Mouse (Mus musculus): Measurements from ENCODE around the gene Kdm2b. TPM values are rescaled to one million over a fixed set of nuclear protein-coding genes. Genes with fewer than 3 reads are reported as not detected.
A peak's percentile ranks its signal among the peaks of the same experiment; 100 is the strongest.

The Kdm2b gene
- polyA plus RNA-seq, 1 experiment from 2014 or later, result 105 TPM

- no peaks in the 10 kb centered on the region for H3K9me3 ChIP-seq
- H3K4me2 ChIP-seq (replicated peaks), result no peak overlapping the region
- 81% methylated on average over 11 of the region's 11 CpGs for WGBS
- H3K36me3 ChIP-seq, result peaks cover 5% of the 10 kb centered on the region; the same call in 1 of the 2 replicates
- 0 out of 2 replicates have a peak, but pooled peaks cover 3% of the 10 kb centered on the region for H3K27me3 ChIP-seq (replicated peaks)
- H3K4me1 ChIP-seq, result no peaks in the 10 kb centered on the region
- no peak overlapping the region for H3K9ac ChIP-seq
- H3K27ac ChIP-seq, result no peak overlapping the region
- no peak for ATAC-seq (ENCODE audit: low FRiP score, low read depth)
- H3K4me3 ChIP-seq, result no peak overlapping the region
These were observed 30.2 kb downstream of the Kdm2b start for GRCm38 (mm10) chr5:122959391-122959790.

GRCm38 (mm10) chr5:122956059-122956458 lies 33.6 kb downstream of the Kdm2b start:
- Histone ChIP-seq H3K9ac (no peak overlapping the region), H3K27me3 (replicated peaks) (peaks cover 32% of the 10 kb centered on the region), H3K4me2 (replicated peaks) (no peak overlapping the region), H3K27ac (no peak overlapping the region), H3K36me3 (peaks cover 5% of the 10 kb centered on the region; the same call in 1 of the 2 replicates), H3K4me3 (no peak overlapping the region), H3K4me1 (peaks cover 15% of the 10 kb centered on the region), H3K9me3 (no peaks in the 10 kb centered on the region)
- no peak for ATAC-seq (ENCODE audit: low FRiP score, low read depth)
- WGBS, result 75% methylated on average over 3 of the region's 3 CpGs

GRCm38 (mm10) chr5:122951913-122952641 lies 37.5 kb downstream of the Kdm2b start:
- Histone ChIP-seq H3K4me3 (peak overlapping the region; percentile 35), H3K27me3 (replicated peaks) (peaks cover 32% of the 10 kb centered on the region), H3K36me3 (no peaks in the 10 kb centered on the region), H3K27ac (no peak overlapping the region), H3K4me2 (replicated peaks) (peak overlapping the region; percentile 69), H3K9ac (peak overlapping the region; percentile 61), H3K9me3 (no peaks in the 10 kb centered on the region), H3K4me1 (peaks cover 24% of the 10 kb centered on the region)
- 4% methylated on average over 59 of the region's 59 CpGs for WGBS
- 0 out of 2 replicates have a peak, but pooled peaks have one; percentile 19 for ATAC-seq (ENCODE audit: low FRiP score, low read depth)

- Histone ChIP-seq H3K27me3 (replicated peaks) (peaks cover 32% of the 10 kb centered on the region), H3K9ac (peak overlapping the region; percentile 61), H3K4me2 (replicated peaks) (peak overlapping the region; percentile 69), H3K4me1 (peaks cover 24% of the 10 kb centered on the region), H3K9me3 (no peaks in the 10 kb centered on the region), H3K36me3 (peaks cover 3% of the 10 kb centered on the region; the same call in 1 of the 2 replicates), H3K4me3 (peak overlapping the region; percentile 35), H3K27ac (no peak overlapping the region)
- 11% methylated on average over 30 of the region's 30 CpGs for WGBS
- ATAC-seq (ENCODE audit: low FRiP score, low read depth), result 0 out of 2 replicates have a peak, but pooled peaks have one; percentile 18
These were observed 38.3 kb downstream of the Kdm2b start for GRCm38 (mm10) chr5:122951056-122951912.

- no peak overlapping the region for H3K27ac ChIP-seq
- peaks cover 3% of the 10 kb centered on the region; the same call in 1 of the 2 replicates for H3K36me3 ChIP-seq
- H3K4me3 ChIP-seq, result peak overlapping the region; percentile 35
- 25% methylated on average over 23 of the region's 23 CpGs for WGBS
- peak overlapping the region; percentile 69 for H3K4me2 ChIP-seq (replicated peaks)
- no peaks in the 10 kb centered on the region for H3K9me3 ChIP-seq
- peak overlapping the region; percentile 43; the same call in 1 of the 2 replicates for H3K9ac ChIP-seq
- peaks cover 24% of the 10 kb centered on the region for H3K4me1 ChIP-seq
- peaks cover 32% of the 10 kb centered on the region for H3K27me3 ChIP-seq (replicated peaks)
- peak; percentile 88 for ATAC-seq (ENCODE audit: low FRiP score, low read depth)
These were observed 39.2 kb downstream of the Kdm2b start for GRCm38 (mm10) chr5:122950329-122950953.

GRCm38 (mm10) chr5:122949101-122949500 lies 40.5 kb downstream of the Kdm2b start:
- Histone ChIP-seq H3K27ac (no peak overlapping the region), H3K36me3 (peaks cover 3% of the 10 kb centered on the region; the same call in 1 of the 2 replicates), H3K4me1 (peaks cover 24% of the 10 kb centered on the region), H3K4me2 (replicated peaks) (no peak overlapping the region), H3K27me3 (replicated peaks) (peaks cover 27% of the 10 kb centered on the region), H3K9ac (no peak overlapping the region), H3K4me3 (no peak overlapping the region), H3K9me3 (no peaks in the 10 kb centered on the region)
- WGBS, result 88% methylated on average over 8 of the region's 8 CpGs
- ATAC-seq (ENCODE audit: low FRiP score, low read depth), result no peak

- H3K27ac ChIP-seq, result no peak overlapping the region
- H3K36me3 ChIP-seq, result peaks cover 8% of the 10 kb centered on the region; the same call in 1 of the 2 replicates
- no peak overlapping the region for H3K4me3 ChIP-seq
- H3K4me1 ChIP-seq, result peaks cover 24% of the 10 kb centered on the region
- peaks cover 12% of the 10 kb centered on the region for H3K27me3 ChIP-seq (replicated peaks)
- no peak for ATAC-seq (ENCODE audit: low FRiP score, low read depth)
- no peaks in the 10 kb centered on the region for H3K9me3 ChIP-seq
- WGBS, result 87% methylated on average over 12 of the region's 12 CpGs
- H3K4me2 ChIP-seq (replicated peaks), result no peak overlapping the region
- H3K9ac ChIP-seq, result no peak overlapping the region
These were observed 42.1 kb downstream of the Kdm2b start for GRCm38 (mm10) chr5:122947534-122947933.

GRCm38 (mm10) chr5:122938676-122939075 lies 50.9 kb downstream of the Kdm2b start:
- no peak overlapping the region for H3K4me2 ChIP-seq (replicated peaks)
- no peak overlapping the region for H3K27ac ChIP-seq
- no peak overlapping the region for H3K4me3 ChIP-seq
- 89% methylated on average over 3 of the region's 3 CpGs for WGBS
- no peak overlapping the region for H3K9ac ChIP-seq
- H3K4me1 ChIP-seq, result no peaks in the 10 kb centered on the region
- ATAC-seq (ENCODE audit: low FRiP score, low read depth), result no peak
- no peaks in the 10 kb centered on the region for H3K27me3 ChIP-seq (replicated peaks)
- no peaks in the 10 kb centered on the region for H3K9me3 ChIP-seq
- H3K36me3 ChIP-seq, result peaks cover 11% of the 10 kb centered on the region; the same call in 1 of the 2 replicates

GRCm38 (mm10) chr5:122937958-122938540 lies 51.6 kb downstream of the Kdm2b start:
- H3K4me3 ChIP-seq, result no peak overlapping the region
- no peaks in the 10 kb centered on the region for H3K4me1 ChIP-seq
- H3K36me3 ChIP-seq, result peaks cover 7% of the 10 kb centered on the region; the same call in 1 of the 2 replicates
- no peak overlapping the region for H3K27ac ChIP-seq
- 83% methylated on average over 4 of the region's 4 CpGs for WGBS
- H3K9me3 ChIP-seq, result no peaks in the 10 kb centered on the region
- no peak overlapping the region for H3K4me2 ChIP-seq (replicated peaks)
- no peak for ATAC-seq (ENCODE audit: low FRiP score, low read depth)
- no peaks in the 10 kb centered on the region for H3K27me3 ChIP-seq (replicated peaks)
- H3K9ac ChIP-seq, result no peak overlapping the region

- ATAC-seq (ENCODE audit: low FRiP score, low read depth), result no peak
- Histone ChIP-seq H3K27ac (no peak overlapping the region), H3K9ac (no peak overlapping the region), H3K4me1 (no peaks in the 10 kb centered on the region), H3K9me3 (no peaks in the 10 kb centered on the region), H3K4me2 (replicated peaks) (no peak overlapping the region), H3K4me3 (no peak overlapping the region), H3K36me3 (peaks cover 13% of the 10 kb centered on the region), H3K27me3 (replicated peaks) (no peaks in the 10 kb centered on the region)
- WGBS, result 93% methylated on average over 6 of the region's 6 CpGs
These were observed 52.6 kb downstream of the Kdm2b start for GRCm38 (mm10) chr5:122937031-122937430.

GRCm38 (mm10) chr5:122935810-122936209 lies 53.8 kb downstream of the Kdm2b start:
- no peak overlapping the region for H3K9ac ChIP-seq
- H3K27me3 ChIP-seq (replicated peaks), result no peaks in the 10 kb centered on the region
- H3K36me3 ChIP-seq, result peaks cover 13% of the 10 kb centered on the region
- no peaks in the 10 kb centered on the region for H3K4me1 ChIP-seq
- H3K9me3 ChIP-seq, result no peaks in the 10 kb centered on the region
- 90% methylated on average over 4 of the region's 4 CpGs for WGBS
- H3K4me2 ChIP-seq (replicated peaks), result no peak overlapping the region
- no peak for ATAC-seq (ENCODE audit: low FRiP score, low read depth)
- H3K27ac ChIP-seq, result no peak overlapping the region
- no peak overlapping the region for H3K4me3 ChIP-seq
